Mouse (Mus musculus): ENCODE data around the gene Spata2l.

DNA sequence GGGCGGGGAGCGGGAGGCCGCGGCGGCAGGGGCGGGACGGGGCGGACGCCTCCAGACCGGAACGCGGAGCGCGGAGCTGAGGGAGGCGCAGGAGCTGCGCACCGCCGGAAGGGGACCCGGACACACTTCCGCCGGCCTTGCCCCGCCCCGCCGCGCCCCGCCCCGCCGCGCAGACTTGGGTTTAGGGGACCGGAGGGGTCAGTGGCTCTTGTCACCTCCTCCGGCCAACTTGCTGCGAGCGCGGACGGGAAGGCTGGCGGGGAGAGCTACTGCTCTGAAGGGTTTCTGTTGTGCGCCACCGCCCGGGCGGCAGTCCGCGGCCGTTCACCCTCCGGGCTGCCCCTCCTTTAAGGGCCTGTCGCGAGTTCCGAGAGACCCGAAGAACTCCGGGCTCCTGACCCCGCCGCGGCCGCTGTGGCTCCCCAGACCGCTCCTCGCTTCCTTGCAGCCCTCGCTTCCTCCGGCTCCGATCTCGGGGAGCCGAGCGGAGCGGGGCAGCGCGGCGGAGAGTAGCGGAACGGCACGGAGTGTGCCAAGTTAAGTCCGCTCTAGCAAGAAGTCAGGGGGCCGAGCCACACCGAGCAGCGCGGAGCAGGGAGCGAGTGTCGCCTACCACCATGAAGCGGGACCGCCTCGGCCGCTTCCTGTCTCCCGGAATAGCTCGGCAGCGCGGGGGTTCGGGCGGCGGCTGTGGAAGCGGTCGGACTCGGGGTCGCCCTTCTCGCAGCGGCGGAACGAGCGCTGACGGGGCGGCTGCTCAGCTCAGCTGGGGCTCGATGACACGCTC, 18.3 kb upstream of the Spata2l start, which contains the start of the genes Zfp276 and Vps9d1:
- TF ChIP-seq CTCF (conservative IDR thresholded peaks at IDR 0.05; ENCODE audit: low read length) (no peak), NANOG (IDR thresholded peaks at IDR 0.05; ENCODE audit: borderline replicate concordance, low read length) (no peak), POU5F1 (IDR thresholded peaks at IDR 0.05; ENCODE audit: borderline replicate concordance, low read length) (no peak)

Data from E14TG2a.4 (cell line).